In genomic region chr14:31384366-31385323, GRCm38 (mm10) we compare ENCODE assay signal across 8 mouse cellular contexts. TPM values are rescaled to one million over a fixed set of nuclear protein-coding genes. Genes with fewer than 3 reads are reported as not detected.
DNase-seq lines count a peak whose midpoint lies in the region; ATAC-seq lines count a peak whose summit lies in the region.

No protein-coding gene starts in this region.

- no peak overlapping the region for H3K4me3 ChIP-seq in hindbrain, embryonic 16.5 days (ENCODE audit: low read length)
- H3K4me3 ChIP-seq in hindbrain, embryonic 12.5 days: no peak overlapping the region

- no peaks in the 10 kb centered on the region for H3K27me3 ChIP-seq in hindbrain, embryonic 16.5 days (replicated peaks; ENCODE audit: control insufficient read depth, insufficient read depth, low read length)
- no peaks in the 10 kb centered on the region for H3K27me3 ChIP-seq in hindbrain, embryonic 12.5 days

- 56% methylated on average over 13 of the region's 13 CpGs for WGBS in hindbrain, embryonic 16.5 days
- 67% methylated on average over 13 of the region's 13 CpGs for WGBS in hindbrain, embryonic 12.5 days

- H3K9ac ChIP-seq in hindbrain, embryonic 16.5 days (ENCODE audit: low read depth, low read length): no peak overlapping the region
- no peak overlapping the region for H3K9ac ChIP-seq in hindbrain, embryonic 12.5 days

- H3K27ac ChIP-seq in hindbrain, embryonic 16.5 days (ENCODE audit: low read depth, low read length): 0 out of 2 replicates have a peak overlapping the region, but pooled peaks have one; percentile 5
- H3K27ac ChIP-seq in hindbrain, embryonic 12.5 days: no peak overlapping the region

- DNase-seq in adrenal gland, adult 2 months: peak; percentile 88
- DNase-seq in heart, adult 8-10 months (ENCODE audit: low spot score): peak; percentile 67
- peak; percentile 78 to 81 for DNase-seq in kidney, postnatal 36 days
- no peak for DNase-seq in urinary bladder, postnatal 14 days (ENCODE audit: low spot score)
- DNase-seq in embryo, embryonic 11 days: no peak

- ATAC-seq in hindbrain, embryonic 16.5 days: no peak
- no peak for ATAC-seq in hindbrain, embryonic 12.5 days (ENCODE audit: low FRiP score)
- no peak for ATAC-seq in megakaryocyte, adult 5-6 weeks (ENCODE audit: poor library complexity, severe bottlenecking)

- H3K36me3 ChIP-seq in hindbrain, embryonic 16.5 days (ENCODE audit: control insufficient read depth, insufficient read depth, low read length): 0 out of 2 replicates have a peak, but pooled peaks cover 2% of the 10 kb centered on the region
- peaks cover 9% of the 10 kb centered on the region; the same call in 1 of the 2 replicates for H3K36me3 ChIP-seq in hindbrain, embryonic 12.5 days

- peaks cover 15% of the 10 kb centered on the region for H3K4me1 ChIP-seq in hindbrain, embryonic 16.5 days (ENCODE audit: control insufficient read depth, insufficient read depth, low read depth, low read length)
- H3K4me1 ChIP-seq in hindbrain, embryonic 12.5 days: peaks cover 32% of the 10 kb centered on the region

- no peaks in the 10 kb centered on the region for H3K9me3 ChIP-seq in hindbrain, embryonic 16.5 days (ENCODE audit: control insufficient read depth, low read length)
- no peaks in the 10 kb centered on the region for H3K9me3 ChIP-seq in hindbrain, embryonic 12.5 days (replicated peaks)

- no peak overlapping the region for H3K4me2 ChIP-seq in hindbrain, embryonic 16.5 days (ENCODE audit: low read length)
- no peak overlapping the region for H3K4me2 ChIP-seq in hindbrain, embryonic 12.5 days (replicated peaks)

RNA-seq across cellular contexts. Expression of gene Capn7, which starts 48.2 kb away (rescaled TPM):
- 76.5 and 86.9 TPM in 2 replicates for polyA plus RNA-seq in hindbrain, embryonic 16.5 days (2015; fragmentation: Nextera tagmentation; extraction: Ambion mirVana)
- 53.1 and 61.7 TPM in 2 replicates for polyA plus RNA-seq in hindbrain, embryonic 12.5 days (2016; fragmentation: Nextera tagmentation; extraction: Ambion mirVana)
- 10 to 100 TPM; 37.3 to 53.5 TPM for total RNA-seq in adrenal gland, adult 2 months (2021)
- polyA plus RNA-seq in adrenal gland, adult 2 months (2012; rRNA removed): 12.7 and 13.0 TPM in 2 replicates
- 10 to 100 TPM; 31.5 to 35.4 (median 32.6) TPM for total RNA-seq in heart, adult 8-10 months (2022)
- 45.3 and 48.0 TPM in 2 replicates for total RNA-seq in megakaryocyte, adult 5-6 weeks (2015)
- 51.3 and 56.5 TPM in 2 replicates for total RNA-seq in megakaryocyte, adult 5-6 weeks (2017)

RNA-seq across cellular contexts. Expression of gene Sh3bp5, which starts 51.2 kb away (rescaled TPM):
- 152 and 155 TPM in 2 replicates for polyA plus RNA-seq in hindbrain, embryonic 16.5 days (2015; fragmentation: Nextera tagmentation; extraction: Ambion mirVana)
- 54.9 and 68.0 TPM in 2 replicates for polyA plus RNA-seq in hindbrain, embryonic 12.5 days (2016; fragmentation: Nextera tagmentation; extraction: Ambion mirVana)
- total RNA-seq in adrenal gland, adult 2 months (2021): 100 to 1,000 TPM; 111 to 164 TPM
- polyA plus RNA-seq in adrenal gland, adult 2 months (2012; rRNA removed): 21.1 and 28.5 TPM in 2 replicates
- total RNA-seq in heart, adult 8-10 months (2022): 10 to 100 TPM; 38.6 to 50.6 (median 50.1) TPM
- total RNA-seq in megakaryocyte, adult 5-6 weeks (2015): 52.3 and 52.8 TPM in 2 replicates
- 26.4 and 36.1 TPM in 2 replicates for total RNA-seq in megakaryocyte, adult 5-6 weeks (2017)

Comparison
In these comparisons a context has a peak if more than half of its experiments do, and no peak if none do; other contexts are left out.
1. DNase-seq: peak in adrenal gland, adult 2 months (single experiment), heart, adult 8-10 months (single experiment) and kidney, postnatal 36 days (2 of 2); none in urinary bladder, postnatal 14 days (single experiment) and embryo, embryonic 11 days (single experiment).